Mouse (Mus musculus) layer of hippocampus, adult 18-20 months (tissue): ENCODE results near the gene Gm10320. TPM values are rescaled to one million over a fixed set of nuclear protein-coding genes. Genes with fewer than 3 reads are reported as not detected.

ENCODE experiments used
- DNase-seq, 2 experiments: peaks; one replicate each; pipeline ENCODE4 v3.0.0; 2022; ENCODE audit warnings: low spot score in 2 of 2
- total RNA-seq, 2 experiments: library from RNA; stranded (reverse); gene quantifications; 2 replicates each; pipeline ENCODE4 v1.2.3; 2021

The Gm10320 gene
- total RNA-seq, 2 experiments from 2014 or later: not detected

GRCm38 (mm10) chr13:98504181-98504660 lies 12.4 kb upstream of the Gm10320 start:
- DNase-seq: no peak

GRCm38 (mm10) chr13:98503601-98504000 lies 11.8 kb upstream of the Gm10320 start:
- DNase-seq: no peak

DNA sequence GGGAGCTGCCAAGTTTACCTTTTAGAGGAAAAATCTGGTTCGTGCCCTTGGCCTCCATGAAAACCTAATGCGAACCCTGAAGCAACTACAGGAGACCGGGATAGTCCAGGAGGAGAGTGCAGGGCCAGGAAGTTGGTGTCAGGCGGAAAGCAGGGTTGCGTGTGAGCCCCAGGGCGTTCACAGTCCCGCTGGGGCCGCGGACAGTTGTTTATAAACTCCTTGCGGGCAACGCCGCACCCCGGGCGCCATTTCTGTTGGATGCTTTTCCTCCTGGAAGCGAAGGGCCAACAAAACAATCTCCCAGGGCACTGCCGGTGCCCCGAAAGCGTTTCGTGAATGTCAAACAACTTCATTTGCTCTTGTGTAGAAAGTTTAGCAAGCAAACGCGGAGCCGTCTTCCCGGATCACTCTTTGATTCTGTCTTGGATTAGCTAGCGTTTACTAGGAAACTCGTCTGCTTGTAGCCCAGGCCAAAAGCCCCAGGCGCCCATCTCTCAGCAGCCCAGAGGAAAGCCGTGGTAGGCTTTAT lies 11.1 kb upstream of the Gm10320 start:
- DNase-seq: no peak

- DNase-seq: no peak
Observed at GRCm38 (mm10) chr13:98502236-98502812, 10.5 kb upstream of the Gm10320 start.

DNA sequence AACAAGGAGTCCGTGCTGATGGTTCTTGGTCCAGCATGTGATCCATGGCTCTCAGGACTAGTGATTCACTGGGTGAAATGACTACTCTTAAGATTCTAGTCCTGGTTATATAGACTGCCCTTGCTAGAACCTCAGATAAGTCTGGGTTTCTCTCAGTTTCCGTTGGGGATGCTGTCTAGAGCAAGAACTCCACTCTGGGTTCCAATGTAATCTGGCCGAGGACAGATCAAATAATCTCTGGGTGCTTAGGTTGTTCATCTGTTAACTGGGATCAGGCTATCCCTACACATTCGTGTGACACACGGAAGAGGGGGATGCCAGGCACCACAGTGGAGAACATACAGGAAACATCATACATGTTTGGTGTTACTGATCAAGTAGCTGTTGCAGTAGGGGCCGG lies 9.5 kb upstream of the Gm10320 start:
- DNase-seq: no peak

DNA sequence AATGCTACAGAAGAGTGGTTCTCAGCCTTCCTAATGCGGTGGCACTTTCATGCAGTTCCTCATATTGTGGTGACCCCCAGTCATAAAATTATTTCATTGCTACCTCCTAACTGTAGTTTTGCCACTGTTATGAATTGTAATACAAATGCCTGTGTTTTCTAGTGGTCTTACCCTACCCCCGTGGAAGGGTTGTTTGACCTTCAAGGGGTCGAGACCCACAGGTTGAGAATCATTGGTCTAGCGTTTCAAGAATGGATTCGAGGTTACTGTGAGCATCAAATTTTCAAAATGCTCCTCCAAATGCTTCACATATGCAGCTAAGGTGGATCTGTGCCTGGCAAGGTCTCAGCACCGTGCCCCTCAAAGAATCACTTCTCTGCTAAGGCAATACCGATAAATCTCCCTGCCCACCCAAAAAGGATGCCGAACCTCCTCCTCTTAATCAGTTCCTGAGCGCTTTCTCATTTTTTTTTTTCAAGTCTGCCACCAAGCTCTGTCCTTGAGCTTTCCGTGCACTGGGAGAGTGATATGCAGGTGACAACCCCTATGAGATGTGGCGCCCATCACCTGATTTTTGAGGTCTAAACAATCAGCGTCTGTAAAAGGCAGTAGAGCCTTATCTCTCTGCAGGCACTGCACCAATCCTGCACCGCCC lies 8.8 kb upstream of the Gm10320 start:
- no peak for DNase-seq

DNA sequence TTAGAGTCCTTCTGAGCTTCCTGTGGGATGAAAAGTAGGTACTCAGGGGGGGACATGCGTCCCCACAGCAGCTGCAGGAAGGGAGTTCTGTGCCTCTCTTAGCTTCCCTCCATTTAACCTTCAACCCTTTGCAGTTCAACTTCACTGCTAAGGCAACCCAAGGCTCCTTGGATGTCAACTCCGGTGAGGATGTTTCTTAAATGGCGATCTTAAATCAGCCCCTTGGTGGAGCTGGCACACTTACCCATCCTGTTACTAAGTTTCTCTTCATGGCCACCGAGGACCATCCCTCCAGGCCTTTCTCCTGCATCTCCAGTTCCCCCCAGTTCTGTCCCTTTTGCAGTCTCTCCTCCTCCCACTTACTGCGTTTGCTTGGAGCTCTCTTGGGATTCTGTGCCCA lies 6.8 kb upstream of the Gm10320 start:
- DNase-seq: no peak

- no peak for DNase-seq
Observed at GRCm38 (mm10) chr13:98498080-98498479, 6.3 kb upstream of the Gm10320 start.

DNA sequence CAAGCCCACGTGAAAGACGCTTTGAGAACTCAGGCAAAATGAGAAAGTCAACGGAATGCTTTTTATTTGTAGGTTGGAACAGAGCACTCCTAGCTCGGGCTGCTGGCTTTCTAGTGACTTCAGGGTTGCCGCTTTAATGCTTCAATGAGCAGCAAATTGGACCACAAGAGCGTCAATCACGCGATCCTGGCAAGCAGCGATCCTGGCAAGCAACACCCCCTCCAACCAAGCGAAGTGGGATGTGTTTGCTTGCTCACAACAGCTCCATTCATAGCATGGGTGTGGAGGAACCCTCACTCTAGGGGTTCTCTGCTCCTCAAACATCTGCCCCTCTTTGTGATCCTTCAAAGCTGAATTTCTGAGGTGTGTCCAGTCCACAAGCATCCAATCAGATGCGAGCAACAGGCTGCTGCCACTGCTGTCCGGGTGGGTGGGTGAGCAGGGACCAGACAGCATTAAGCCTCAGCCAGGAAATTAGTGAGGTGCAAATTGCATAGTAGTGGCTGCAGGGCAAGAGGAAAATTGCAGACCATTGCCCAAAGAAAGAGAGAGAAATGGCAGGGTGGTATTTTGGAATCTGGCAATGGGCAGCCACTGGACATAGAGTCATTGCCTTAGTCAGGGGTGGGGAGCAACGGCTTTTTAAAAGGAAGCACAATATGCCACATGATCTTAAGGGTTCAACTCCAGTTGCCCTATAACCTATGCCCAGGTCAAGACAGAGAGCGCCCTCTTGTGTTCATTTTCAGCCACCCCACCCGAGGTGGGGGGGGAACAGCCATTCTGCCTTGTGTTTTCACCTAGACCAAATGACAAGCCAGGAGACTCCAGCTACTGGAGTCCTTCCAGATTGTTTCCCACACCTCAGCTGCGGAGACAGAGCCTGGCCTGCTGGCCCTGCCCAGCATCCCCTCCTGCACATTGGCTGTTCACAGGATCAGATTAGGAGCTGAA lies 5.4 kb upstream of the Gm10320 start:
- DNase-seq: no peak

- DNase-seq: no peak
Observed at GRCm38 (mm10) chr13:98494492-98495064, 2.8 kb upstream of the Gm10320 start.

- DNase-seq: no peak
Observed at GRCm38 (mm10) chr13:98492569-98493255, 911 bp upstream of the Gm10320 start.

DNA sequence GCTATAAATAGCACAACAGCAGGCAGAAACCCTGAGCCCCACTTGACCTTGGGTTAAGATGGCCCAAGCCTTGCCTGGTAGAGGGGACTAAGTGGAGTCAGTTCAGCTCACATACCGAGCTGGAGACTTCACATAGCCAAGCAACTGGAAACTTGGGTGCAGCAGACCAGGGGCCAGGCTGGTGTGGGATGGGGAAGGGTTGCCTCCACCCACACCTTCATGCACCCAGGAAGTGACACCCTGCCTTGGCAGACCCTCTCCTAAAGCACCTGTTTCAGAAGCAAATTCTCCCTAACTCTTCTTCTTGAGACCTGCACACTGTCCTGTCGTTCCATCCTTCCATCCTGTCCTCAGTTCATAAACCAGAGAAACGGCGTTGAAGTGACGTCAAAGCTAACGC lies 5.1 kb downstream of the Gm10320 start:
- DNase-seq: no peak

DNA sequence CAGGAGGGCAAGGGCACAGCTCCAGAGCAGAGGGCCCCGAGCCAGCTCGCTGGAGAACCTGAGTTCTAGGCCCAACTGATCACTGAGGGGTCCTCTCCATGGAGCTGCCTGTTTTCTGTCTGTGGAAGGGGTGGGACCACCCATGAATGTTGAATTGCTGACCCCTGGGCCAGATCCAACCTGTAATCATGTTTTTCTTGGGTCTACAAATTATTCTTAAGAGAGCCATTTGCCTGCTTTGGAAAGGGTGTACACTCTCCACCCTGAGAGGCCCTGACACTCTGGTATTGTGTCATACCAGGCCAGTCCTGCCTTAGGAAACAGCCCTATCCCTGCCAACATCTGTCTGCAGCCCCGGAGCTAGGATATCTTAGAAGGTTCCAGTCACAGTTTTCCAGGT lies 5.6 kb downstream of the Gm10320 start:
- no peak for DNase-seq

- no peak for DNase-seq
Observed at GRCm38 (mm10) chr13:98485440-98485839, 6.4 kb downstream of the Gm10320 start.

DNA sequence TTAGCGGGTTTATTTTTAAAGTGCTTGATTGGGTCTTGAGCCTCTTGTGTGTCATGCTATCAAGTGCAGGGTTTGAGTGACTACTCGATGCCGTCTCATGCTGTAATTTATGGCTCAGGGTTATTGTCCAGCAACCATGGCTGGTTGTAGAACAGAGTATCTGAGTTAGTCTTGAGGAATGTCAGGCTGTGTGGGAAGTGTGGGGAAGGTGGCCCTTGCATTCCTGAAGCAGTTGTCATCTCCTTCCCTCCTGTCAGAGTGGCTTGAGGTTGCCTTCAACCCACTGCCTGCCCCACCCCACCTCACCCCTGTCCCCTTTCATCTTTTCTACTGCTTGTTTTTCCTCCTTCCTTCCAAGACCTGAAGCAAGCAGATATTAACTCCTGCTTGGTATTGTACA lies 13.8 kb downstream of the Gm10320 start:
- DNase-seq: no peak

DNA sequence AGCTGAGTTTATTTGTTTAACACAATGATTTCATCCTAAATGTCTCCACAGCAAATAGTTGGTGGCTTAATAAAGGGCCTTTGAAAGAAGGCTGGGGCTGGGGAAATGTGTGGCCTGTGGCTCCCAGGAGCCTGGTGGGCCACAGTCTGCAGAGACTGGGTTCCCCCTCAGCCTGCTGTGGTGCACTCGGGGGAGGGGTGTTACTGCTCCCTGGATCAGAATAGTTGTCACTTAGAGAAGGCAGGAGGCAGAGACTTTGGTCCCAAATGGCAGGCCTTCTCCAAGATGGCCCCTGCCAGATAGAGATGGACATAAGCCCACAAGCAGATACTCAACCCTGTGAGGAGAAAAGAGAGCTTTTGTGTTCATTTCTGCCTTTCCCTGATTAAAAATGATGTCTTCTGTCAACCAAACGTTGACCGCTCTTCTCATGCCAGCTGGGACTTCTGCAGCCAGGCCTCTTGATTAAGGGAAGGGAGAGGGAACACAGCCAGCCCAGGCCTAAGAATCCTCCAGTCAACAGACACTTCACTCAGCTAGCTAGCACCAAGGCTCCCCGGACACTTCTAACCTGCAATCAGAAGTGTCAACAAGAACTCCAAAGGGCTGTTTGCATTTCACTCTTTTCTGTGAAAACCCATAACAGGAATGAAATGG lies 14.8 kb downstream of the Gm10320 start:
- no peak for DNase-seq

- DNase-seq: peak in 1 of 2 experiments; percentile 10
Observed at GRCm38 (mm10) chr13:98476175-98476838, 15.5 kb downstream of the Gm10320 start.

- no peak for DNase-seq
Observed at GRCm38 (mm10) chr13:98475681-98476080, 16.1 kb downstream of the Gm10320 start.

GRCm38 (mm10) chr13:98473034-98473433 lies 18.8 kb downstream of the Gm10320 start:
- DNase-seq: no peak

GRCm38 (mm10) chr13:98471756-98472155 lies 20.0 kb downstream of the Gm10320 start:
- no peak for DNase-seq
